Mouse (Mus musculus) ES-E14 (cell line): ENCODE data around the gene Gsc. TPM values are rescaled to one million over a fixed set of nuclear protein-coding genes. Genes with fewer than 3 reads are reported as not detected.

Source experiments
- DNase-seq: peaks from one replicate; pipeline ENCODE4 v3.0.0-alpha.2; 2013; ENCODE audit warnings: low read depth, low spot score
- H3K27ac ChIP-seq: 2 replicates; pipeline ENCODE4 v1.5.1; 2012; ENCODE audit warnings: low read depth, mild to moderate bottlenecking, low read length, moderate library complexity, mixed read lengths; ENCODE audit not compliant: poor library complexity, insufficient read depth, severe bottlenecking
- H3K36me3 ChIP-seq: 2 replicates; pipeline ENCODE4 v1.6.1; 2012; ENCODE audit warnings: mild to moderate bottlenecking, low read length, moderate library complexity, mixed read lengths; ENCODE audit not compliant: control insufficient read depth, poor library complexity, insufficient read depth, severe bottlenecking
- H3K4me1 ChIP-seq, 2 experiments: fragments of 150-350 bp in 1 of 2; sonication (generic) in 1 of 2; 2 replicates each; pipeline ENCODE4 v1.6.1; 2012; ENCODE audit warnings: low read length in 2 of 2, mild to moderate bottlenecking in 1 of 2, mixed read lengths in 1 of 2; ENCODE audit not compliant: control insufficient read depth in 2 of 2, insufficient read depth in 2 of 2, poor library complexity in 1 of 2
- H3K4me3 ChIP-seq, 2 experiments: fragments of 150-350 bp in 1 of 2; sonication (generic) in 1 of 2; 2 replicates each; pipeline ENCODE4 v1.5.1; 2012; ENCODE audit warnings: low read length in 2 of 2, low read depth in 1 of 2, mild to moderate bottlenecking in 1 of 2, mixed read lengths in 1 of 2; ENCODE audit not compliant: insufficient read depth in 1 of 2, poor library complexity in 1 of 2, severe bottlenecking in 1 of 2
- H3K9ac ChIP-seq: 2 replicates; pipeline ENCODE4 v1.6.1; 2012; ENCODE audit warnings: low read depth, mild to moderate bottlenecking, low read length, mixed read lengths; ENCODE audit not compliant: poor library complexity, insufficient read depth, severe bottlenecking
- H3K9me3 ChIP-seq: fragments of 150-350 bp; sonication (generic); 2 replicates; pipeline ENCODE4 v1.6.1; 2012; ENCODE audit warnings: low read depth, mild to moderate bottlenecking, low read length; ENCODE audit not compliant: control insufficient read depth, insufficient read depth
- CHD2 ChIP-seq: IDR thresholded peaks from 2 replicates; pipeline ENCODE4 v1.6.1; 2014; ENCODE audit warnings: mild to moderate bottlenecking, low read depth, low read length, inconsistent platforms
- HCFC1 ChIP-seq: IDR thresholded peaks from 2 replicates; pipeline ENCODE4 v1.6.1; 2012; ENCODE audit warnings: low read length, inconsistent platforms, borderline replicate concordance; ENCODE audit not compliant: insufficient read depth
- MAFK ChIP-seq: IDR thresholded peaks from 2 replicates; pipeline ENCODE4 v1.6.1; 2014; ENCODE audit warnings: mild to moderate bottlenecking, low read depth, low read length, inconsistent platforms; ENCODE audit not compliant: insufficient read depth
- ZC3H11A ChIP-seq: IDR thresholded peaks from 2 replicates; pipeline ENCODE4 v1.6.1; 2012; ENCODE audit warnings: low read depth, mild to moderate bottlenecking, inconsistent platforms, low read length, borderline replicate concordance
- ZNF384 ChIP-seq: IDR thresholded peaks from 2 replicates; pipeline ENCODE4 v1.6.1; 2012; ENCODE audit warnings: low read depth, low read length, inconsistent platforms
- in situ Hi-C, 2 experiments: fragments of 600-800 bp; cut with MboI; formaldehyde crosslinking; loops; one replicate each; pipeline ENCODE4 v1.15.1; 2025; ENCODE audit warnings: low sequenced_read_pairs in 2 of 2, inconsistent platforms in 1 of 2; ENCODE audit not compliant: unreplicated experiment in 2 of 2
- total RNA-seq: library from RNA; depleted of rRNA; stranded (reverse); fragments of 300-350 nt; gene quantifications from 2 replicates; pipeline ENCODE4 v1.2.3, GENCODE M21; 2012; rRNA removed

Gsc gene
- 0.48 and 0.54 TPM in 2 replicates for total RNA-seq

DNA sequence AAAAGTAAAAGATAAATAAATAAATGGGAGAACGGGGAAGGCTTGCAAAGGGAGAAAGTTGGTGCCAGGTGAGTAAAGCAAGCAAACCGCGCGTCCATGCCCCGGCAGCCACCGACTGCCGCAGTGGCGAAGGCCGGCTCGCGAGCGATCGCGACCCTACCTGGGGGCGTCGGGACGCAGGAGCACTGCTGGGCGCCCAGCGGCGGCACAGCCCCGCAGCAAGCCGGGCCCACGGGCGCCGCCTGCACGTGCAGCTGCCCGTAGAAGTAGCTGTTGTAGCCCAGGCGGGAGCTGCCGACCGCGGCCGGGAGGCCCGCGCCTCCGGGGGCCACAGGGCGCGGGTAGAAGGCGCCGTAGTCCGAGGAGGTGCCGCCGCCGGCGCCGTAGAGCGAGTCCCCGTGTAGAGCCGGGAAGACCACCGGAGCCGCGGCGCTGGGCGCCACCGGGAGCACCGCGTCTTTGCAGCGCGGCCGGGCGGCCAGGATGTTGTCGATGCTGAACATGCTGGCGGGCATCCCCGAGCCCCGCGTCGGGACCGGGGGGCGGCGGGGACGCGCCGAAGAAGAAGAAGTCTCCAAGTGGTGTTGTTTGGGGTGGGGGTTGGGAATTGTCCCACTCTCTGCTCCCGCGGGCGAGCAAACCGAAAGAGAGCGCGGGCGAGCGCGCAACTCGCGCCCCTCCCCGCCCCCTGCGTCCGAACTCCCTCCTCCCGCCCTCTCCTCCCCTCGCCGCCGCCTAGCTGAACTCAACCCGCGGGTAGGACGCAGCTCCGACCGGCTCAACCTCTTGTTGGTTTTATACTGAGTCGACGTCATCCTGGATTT lies at the start of gene Gsc:
Gene Gsc (minus strand): TSS at position 730 of the 824 bp plus-strand sequence.
- H3K36me3 ChIP-seq = no peaks in the 10 kb centered on the region
- H3K4me1 ChIP-seq = peaks cover 3 to 9% of the 10 kb centered on the region in 2 experiments; a peak in 3 of 4 replicates
- no peaks in the 10 kb centered on the region for H3K9me3 ChIP-seq
- no peak within 1 kb of the TSS for H3K27ac ChIP-seq
- H3K9ac ChIP-seq = peak within 1 kb of the TSS; percentile 41
- in situ Hi-C loops = no loop called here
- no peak for DNase-seq
- H3K4me3 ChIP-seq = peak within 1 kb of the TSS; percentile 21 to 65
- TF ChIP-seq CHD2 = no peak
- TF ChIP-seq HCFC1 = no peak
- TF ChIP-seq ZC3H11A = no peak
- no peak for TF ChIP-seq MAFK
- TF ChIP-seq ZNF384 = no peak

DNA sequence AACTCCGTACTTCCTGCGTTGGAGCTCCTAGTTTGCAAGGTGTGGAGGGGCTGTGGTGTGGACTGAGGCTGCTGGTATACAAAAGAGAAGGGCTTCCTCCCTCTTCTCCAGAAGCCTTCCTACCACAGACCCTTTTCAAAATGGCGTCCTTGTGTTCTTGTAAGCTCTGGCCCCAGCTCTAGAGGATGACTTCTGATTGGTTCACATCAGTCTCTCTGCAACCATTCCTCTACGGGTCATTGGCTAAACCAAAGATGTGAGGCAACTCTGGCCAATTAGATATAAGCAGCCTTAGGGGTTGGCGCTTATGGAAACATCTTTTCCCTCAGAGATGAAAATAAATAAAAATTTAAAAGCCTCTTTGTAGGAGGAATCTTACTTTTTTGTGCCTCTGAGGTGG lies 46.6 kb upstream of the Gsc start:
- no peaks in the 10 kb centered on the region for H3K36me3 ChIP-seq
- in situ Hi-C loops = no loop called here
- H3K27ac ChIP-seq = no peak overlapping the region
- H3K4me1 ChIP-seq = peaks cover 0 to 5% of the 10 kb centered on the region in 2 experiments; a peak in 1 of 4 replicates
- no peak overlapping the region for H3K4me3 ChIP-seq
- DNase-seq = no peak
- no peak for TF ChIP-seq HCFC1
- TF ChIP-seq MAFK = no peak
- TF ChIP-seq ZNF384 = no peak
- no peak for TF ChIP-seq ZC3H11A
- TF ChIP-seq CHD2 = no peak
- H3K9ac ChIP-seq = no peak overlapping the region
- H3K9me3 ChIP-seq = no peaks in the 10 kb centered on the region

DNA sequence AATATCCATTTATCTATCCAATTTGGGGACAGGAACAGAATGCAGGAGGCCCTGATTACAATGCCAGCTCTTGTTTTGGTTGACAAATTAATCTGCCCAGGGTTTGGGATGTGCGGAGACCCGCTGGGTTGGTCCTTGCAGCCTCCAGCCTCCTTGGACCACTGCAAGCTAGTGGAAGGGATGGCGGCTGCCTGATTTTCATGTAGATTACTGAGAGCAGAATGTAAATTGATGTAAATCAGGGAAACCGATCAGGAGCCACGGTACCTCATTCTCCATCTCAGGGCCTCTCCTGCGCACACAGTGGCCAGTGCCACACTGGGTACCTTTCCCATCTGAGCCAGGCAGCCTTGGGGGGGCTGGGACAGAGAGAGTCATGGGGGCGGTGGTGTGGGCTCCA lies 34.8 kb upstream of the Gsc start:
- TF ChIP-seq CHD2 = no peak
- no peak for TF ChIP-seq ZNF384
- TF ChIP-seq HCFC1 = no peak
- no peak for TF ChIP-seq MAFK
- TF ChIP-seq ZC3H11A = no peak
- H3K9me3 ChIP-seq = no peaks in the 10 kb centered on the region
- H3K36me3 ChIP-seq = no peaks in the 10 kb centered on the region
- DNase-seq = peak; percentile 26
- in situ Hi-C loops = no loop called here
- no peak overlapping the region for H3K9ac ChIP-seq
- H3K4me3 ChIP-seq = no peak overlapping the region
- peaks cover 7% of the 10 kb centered on the region in 2 experiments; a peak in 3 of 4 replicates for H3K4me1 ChIP-seq
- H3K27ac ChIP-seq = no peak overlapping the region

DNA sequence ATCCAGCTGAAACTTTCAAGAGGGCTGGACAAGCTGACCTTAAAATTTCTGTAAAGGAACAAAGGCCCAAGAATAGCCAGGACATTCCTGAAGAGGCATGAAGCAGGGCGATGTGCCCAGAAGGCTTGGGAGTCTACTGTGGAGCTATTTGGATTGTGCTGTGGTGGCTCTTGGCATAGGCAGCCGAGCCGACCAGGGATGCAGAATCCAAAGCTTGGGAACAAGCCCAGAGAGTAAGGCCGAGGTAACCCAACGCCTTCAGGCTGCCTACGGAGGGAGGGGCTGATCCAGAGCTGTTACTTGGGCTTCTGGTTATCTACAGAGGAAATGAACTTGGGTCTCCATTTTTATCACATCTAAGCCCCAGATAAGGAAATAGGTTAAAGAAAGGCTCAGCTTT lies 18.9 kb upstream of the Gsc start:
- H3K36me3 ChIP-seq = no peaks in the 10 kb centered on the region
- no peaks in the 10 kb centered on the region for H3K4me1 ChIP-seq
- no peak for DNase-seq
- no peak overlapping the region for H3K9ac ChIP-seq
- TF ChIP-seq ZC3H11A = no peak
- no peak for TF ChIP-seq CHD2
- no peak overlapping the region for H3K27ac ChIP-seq
- in situ Hi-C loops = loop anchor here in 1 of 2 experiments (25.0 kb wide), 1 partner anchor 445 kb away; no protein-coding TSS in a partner anchor
- H3K4me3 ChIP-seq = no peak overlapping the region
- H3K9me3 ChIP-seq = no peaks in the 10 kb centered on the region
